Mouse (Mus musculus): ENCODE measurements around the gene Mier3. TPM values are rescaled to one million over a fixed set of nuclear protein-coding genes. Genes with fewer than 3 reads are reported as not detected.

Mier3 gene
- polyA plus RNA-seq, 1 experiment from 2014 or later, result 6.0 TPM

GRCm38 (mm10) chr13:111659430-111659829 is 21.3 kb upstream of the Mier3 start:
- Histone ChIP-seq H3K27me3 (replicated peaks; ENCODE audit: control insufficient read depth, insufficient read depth, low read length) (no peaks in the 10 kb centered on the region), H3K4me2 (replicated peaks; ENCODE audit: low read depth) (no peak overlapping the region), H3K27ac (ENCODE audit: low read depth, low read length) (no peak overlapping the region), H3K4me3 (ENCODE audit: low read depth, low read length) (no peak overlapping the region), H3K36me3 (ENCODE audit: control insufficient read depth, insufficient read depth) (no peaks in the 10 kb centered on the region), H3K9ac (ENCODE audit: low read depth, low read length) (no peak overlapping the region), H3K9me3 (ENCODE audit: control insufficient read depth) (no peaks in the 10 kb centered on the region), H3K4me1 (replicated peaks; ENCODE audit: control insufficient read depth, insufficient read depth, low read length) (no peaks in the 10 kb centered on the region)
- WGBS, result 40% methylated on average over 8 of the region's 8 CpGs
- no peak for ATAC-seq
- no peak for TF ChIP-seq CTCF (IDR thresholded peaks at IDR 0.05; ENCODE audit: low read depth)

DNA sequence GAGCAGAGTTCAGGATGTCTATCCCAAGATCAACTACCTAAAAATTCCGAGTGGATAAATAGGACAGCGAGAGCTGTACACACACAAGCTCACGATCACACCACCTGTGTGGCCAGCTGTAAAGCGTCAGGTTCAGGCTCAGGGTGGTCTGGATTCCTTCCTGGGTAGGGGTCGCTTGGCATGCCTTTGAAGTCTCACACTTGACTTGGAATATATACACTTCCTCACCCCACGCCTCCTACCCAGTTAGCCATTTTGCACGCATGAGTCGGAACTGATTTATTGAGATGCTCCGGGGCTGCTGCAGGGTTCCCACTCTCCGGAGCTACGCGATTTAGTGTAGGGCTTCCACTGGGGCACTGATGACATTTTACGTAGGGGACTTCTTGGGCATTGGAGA is 20.7 kb upstream of the Mier3 start:
- Histone ChIP-seq H3K9me3 (ENCODE audit: control insufficient read depth) (no peaks in the 10 kb centered on the region), H3K4me3 (ENCODE audit: low read depth, low read length) (no peak overlapping the region), H3K4me2 (replicated peaks; ENCODE audit: low read depth) (no peak overlapping the region), H3K27me3 (replicated peaks; ENCODE audit: control insufficient read depth, insufficient read depth, low read length) (no peaks in the 10 kb centered on the region), H3K36me3 (ENCODE audit: control insufficient read depth, insufficient read depth) (no peaks in the 10 kb centered on the region), H3K4me1 (replicated peaks; ENCODE audit: control insufficient read depth, insufficient read depth, low read length) (no peaks in the 10 kb centered on the region), H3K9ac (ENCODE audit: low read depth, low read length) (no peak overlapping the region), H3K27ac (ENCODE audit: low read depth, low read length) (no peak overlapping the region)
- no peak for ATAC-seq
- WGBS, result 53% methylated on average over 13 of the region's 13 CpGs
- TF ChIP-seq CTCF (IDR thresholded peaks at IDR 0.05; ENCODE audit: low read depth), result no peak

- TF ChIP-seq CTCF (IDR thresholded peaks at IDR 0.05; ENCODE audit: low read depth), result no peak
- ATAC-seq, result no peak
- no peaks in the 10 kb centered on the region for H3K9me3 ChIP-seq (ENCODE audit: control insufficient read depth)
- no peaks in the 10 kb centered on the region for H3K27me3 ChIP-seq (replicated peaks; ENCODE audit: control insufficient read depth, insufficient read depth, low read length)
- no peak overlapping the region for H3K9ac ChIP-seq (ENCODE audit: low read depth, low read length)
- H3K4me3 ChIP-seq (ENCODE audit: low read depth, low read length), result no peak overlapping the region
- no peaks in the 10 kb centered on the region for H3K36me3 ChIP-seq (ENCODE audit: control insufficient read depth, insufficient read depth)
- H3K4me2 ChIP-seq (replicated peaks; ENCODE audit: low read depth), result no peak overlapping the region
- H3K4me1 ChIP-seq (replicated peaks; ENCODE audit: control insufficient read depth, insufficient read depth, low read length), result no peaks in the 10 kb centered on the region
- H3K27ac ChIP-seq (ENCODE audit: low read depth, low read length), result no peak overlapping the region
- WGBS, result 58% methylated on average over 3 of the region's 3 CpGs
Observed at GRCm38 (mm10) chr13:111660556-111660955, 20.2 kb upstream of the Mier3 start.

DNA sequence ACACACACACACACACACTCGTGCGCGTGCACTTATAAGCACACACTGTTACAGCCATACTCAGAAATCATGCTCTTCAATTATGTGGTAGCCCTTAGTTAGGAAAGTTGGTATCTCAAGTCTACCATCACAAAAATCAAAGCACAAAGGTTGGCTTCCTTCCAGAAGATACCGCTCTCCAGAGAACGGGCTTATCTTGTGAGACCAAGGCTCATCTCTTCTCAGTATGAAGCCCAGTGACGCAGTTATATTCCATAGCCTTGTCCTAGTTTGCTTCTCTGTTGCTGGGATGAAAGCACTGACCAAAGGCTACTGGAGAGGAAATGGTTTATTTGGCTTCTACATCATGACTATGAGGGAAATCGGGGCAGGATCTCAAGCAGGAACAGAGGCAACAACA is 12.8 kb upstream of the Mier3 start:
- Histone ChIP-seq H3K27ac (ENCODE audit: low read depth, low read length) (no peak overlapping the region), H3K36me3 (ENCODE audit: control insufficient read depth, insufficient read depth) (no peaks in the 10 kb centered on the region), H3K9ac (ENCODE audit: low read depth, low read length) (no peak overlapping the region), H3K4me2 (replicated peaks; ENCODE audit: low read depth) (no peak overlapping the region), H3K27me3 (replicated peaks; ENCODE audit: control insufficient read depth, insufficient read depth, low read length) (no peaks in the 10 kb centered on the region), H3K4me1 (replicated peaks; ENCODE audit: control insufficient read depth, insufficient read depth, low read length) (no peaks in the 10 kb centered on the region), H3K4me3 (ENCODE audit: low read depth, low read length) (no peak overlapping the region), H3K9me3 (ENCODE audit: control insufficient read depth) (no peaks in the 10 kb centered on the region)
- TF ChIP-seq CTCF (IDR thresholded peaks at IDR 0.05; ENCODE audit: low read depth), result no peak
- ATAC-seq, result no peak
- 85% methylated on average over 7 of the region's 7 CpGs for WGBS

- no peak for TF ChIP-seq CTCF (IDR thresholded peaks at IDR 0.05; ENCODE audit: low read depth)
- no peaks in the 10 kb centered on the region for H3K27me3 ChIP-seq (replicated peaks; ENCODE audit: control insufficient read depth, insufficient read depth, low read length)
- H3K4me3 ChIP-seq (ENCODE audit: low read depth, low read length), result no peak overlapping the region
- ATAC-seq, result no peak
- H3K9me3 ChIP-seq (ENCODE audit: control insufficient read depth), result 0 out of 2 replicates have a peak, but pooled peaks cover 5% of the 10 kb centered on the region
- H3K36me3 ChIP-seq (ENCODE audit: control insufficient read depth, insufficient read depth), result no peaks in the 10 kb centered on the region
- no peaks in the 10 kb centered on the region for H3K4me1 ChIP-seq (replicated peaks; ENCODE audit: control insufficient read depth, insufficient read depth, low read length)
- 88% methylated on average over 3 of the region's 3 CpGs for WGBS
- no peak overlapping the region for H3K9ac ChIP-seq (ENCODE audit: low read depth, low read length)
- H3K4me2 ChIP-seq (replicated peaks; ENCODE audit: low read depth), result no peak overlapping the region
- H3K27ac ChIP-seq (ENCODE audit: low read depth, low read length), result no peak overlapping the region
Observed at GRCm38 (mm10) chr13:111676841-111677240, 3.9 kb upstream of the Mier3 start.

- no peak for ATAC-seq
Observed at GRCm38 (mm10) chr13:111684056-111684625, 3.4 kb downstream of the Mier3 start.

More at GRCm38 (mm10) chr13:111684056-111684625, 3.4 kb downstream of the Mier3 start:
- Histone ChIP-seq H3K4me3 (ENCODE audit: low read depth, low read length) (no peak overlapping the region), H3K36me3 (ENCODE audit: control insufficient read depth, insufficient read depth) (no peaks in the 10 kb centered on the region), H3K4me2 (replicated peaks; ENCODE audit: low read depth) (no peak overlapping the region), H3K27me3 (replicated peaks; ENCODE audit: control insufficient read depth, insufficient read depth, low read length) (no peaks in the 10 kb centered on the region), H3K4me1 (replicated peaks; ENCODE audit: control insufficient read depth, insufficient read depth, low read length) (no peaks in the 10 kb centered on the region), H3K27ac (ENCODE audit: low read depth, low read length) (no peak overlapping the region), H3K9me3 (ENCODE audit: control insufficient read depth) (no peaks in the 10 kb centered on the region), H3K9ac (ENCODE audit: low read depth, low read length) (no peak overlapping the region)
- TF ChIP-seq CTCF (IDR thresholded peaks at IDR 0.05; ENCODE audit: low read depth), result no peak
- WGBS, result 54% methylated on average over 5 of the region's 5 CpGs

Data from intestine, postnatal 0 days (tissue).